Mouse (Mus musculus) intestine, embryonic 15.5 days (tissue): ENCODE measurements around the gene Rbm38. TPM values are rescaled to one million over a fixed set of nuclear protein-coding genes. Genes with fewer than 3 reads are reported as not detected.

ENCODE experiments used
- ATAC-seq: fragments of 200-750 bp; cut with Nextera tagmentation; 2 replicates; pipeline ENCODE4 v1.8.0; 2017; ENCODE audit warnings: moderate TSS enrichment, moderate library complexity
- H3K27ac ChIP-seq: fragments of 300-500 bp; sonication (generic); 2 replicates; pipeline ENCODE4 v1.5.1; 2015; ENCODE audit warnings: mild to moderate bottlenecking, inconsistent platforms
- H3K27me3 ChIP-seq: fragments of 300-500 bp; sonication (generic); replicated peaks from 2 replicates; pipeline ENCODE4 v1.6.1; 2015; ENCODE audit warnings: inconsistent platforms
- H3K36me3 ChIP-seq: fragments of 300-500 bp; sonication (generic); 2 replicates; pipeline ENCODE4 v1.6.1; 2015; ENCODE audit warnings: inconsistent platforms
- H3K4me1 ChIP-seq: fragments of 300-500 bp; sonication (generic); replicated peaks from 2 replicates; pipeline ENCODE4 v1.6.1; 2015; ENCODE audit warnings: inconsistent platforms
- H3K4me2 ChIP-seq: fragments of 300-500 bp; sonication (generic); replicated peaks from 2 replicates; pipeline ENCODE4 v1.6.1; 2015; ENCODE audit warnings: mild to moderate bottlenecking, inconsistent platforms
- H3K4me3 ChIP-seq: fragments of 300-500 bp; sonication (generic); replicated peaks from 2 replicates; pipeline ENCODE4 v1.5.1; 2015; ENCODE audit warnings: inconsistent platforms
- H3K9ac ChIP-seq: fragments of 300-500 bp; sonication (generic); 2 replicates; pipeline ENCODE4 v1.6.1; 2015; ENCODE audit warnings: inconsistent platforms
- H3K9me3 ChIP-seq: fragments of 300-500 bp; sonication (generic); 2 replicates; pipeline ENCODE4 v1.6.1; 2016; ENCODE audit warnings: inconsistent platforms
- WGBS: fragments of 180-500 bp; shearing (Covaris S2); methylation state at CpG from one replicate; pipeline ENCODE4 v1.1.7; 2015; 5-methylcytosine and 5-hydroxymethylcytosine counted together
- polyA plus RNA-seq: library from polyadenylated mRNA; unstranded; fragments of >200 nt; fragmentation: Nextera tagmentation; extraction: Ambion mirVana; gene quantifications from 2 replicates; pipeline ENCODE4 v1.2.1, GENCODE M21; 2015

Rbm38 gene
- polyA plus RNA-seq, 1 experiment from 2014 or later: 49.2 TPM

DNA sequence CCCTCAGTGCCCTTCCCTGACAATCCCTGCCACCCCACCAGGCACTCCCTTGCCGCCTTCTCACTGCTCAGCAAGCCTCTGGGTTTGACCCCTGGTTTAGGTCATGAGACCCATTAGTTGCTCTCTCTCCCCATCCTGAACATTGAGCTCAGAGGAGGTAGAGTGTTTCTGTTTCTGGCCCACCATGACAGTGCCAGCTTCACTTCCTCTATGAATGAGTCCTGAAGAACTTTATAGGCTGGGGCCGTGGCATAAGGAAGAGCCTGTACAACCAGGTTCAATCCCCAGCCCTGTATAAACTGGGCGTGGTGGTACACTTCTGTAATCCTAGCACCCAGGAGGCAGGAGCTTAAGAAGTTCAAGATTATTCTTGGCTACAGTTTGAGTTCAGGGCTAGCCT lies 20.5 kb downstream of the Rbm38 start:
- H3K4me3 ChIP-seq: no peak overlapping the region
- no peaks in the 10 kb centered on the region for H3K27me3 ChIP-seq
- ATAC-seq: no peak
- H3K4me2 ChIP-seq: no peak overlapping the region
- 76% methylated on average over 3 of the region's 3 CpGs for WGBS
- no peak overlapping the region for H3K27ac ChIP-seq
- H3K9ac ChIP-seq: no peak overlapping the region
- H3K36me3 ChIP-seq: no peaks in the 10 kb centered on the region
- H3K4me1 ChIP-seq: no peaks in the 10 kb centered on the region
- H3K9me3 ChIP-seq: no peaks in the 10 kb centered on the region

DNA sequence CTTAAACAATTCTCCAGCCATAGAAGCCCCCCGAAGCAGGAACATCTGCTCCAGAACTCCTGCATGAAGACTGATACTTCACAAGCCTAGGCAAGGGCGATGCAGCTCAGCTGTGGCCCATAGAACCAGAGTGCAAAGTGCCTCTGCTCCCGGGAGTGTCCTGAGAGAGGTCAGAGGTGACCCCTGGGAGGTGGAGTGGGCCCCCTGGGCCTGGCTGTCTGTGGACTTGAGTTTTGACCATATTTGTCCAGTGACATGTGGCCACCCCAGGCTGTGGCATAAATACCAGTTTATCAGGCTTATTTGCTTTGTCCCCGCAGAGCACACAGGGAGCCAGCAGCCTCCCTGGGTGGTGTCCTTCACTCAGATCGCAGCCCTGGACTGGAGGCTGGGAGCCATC lies 20.9 kb downstream of the Rbm38 start:
- Histone ChIP-seq H3K27ac (no peak overlapping the region), H3K4me2 (no peak overlapping the region), H3K4me3 (no peak overlapping the region), H3K27me3 (no peaks in the 10 kb centered on the region), H3K9ac (no peak overlapping the region), H3K36me3 (no peaks in the 10 kb centered on the region), H3K9me3 (no peaks in the 10 kb centered on the region), H3K4me1 (0 out of 2 replicates have a peak, but pooled peaks cover under 1% of the 10 kb centered on the region)
- 54% methylated on average over 5 of the region's 5 CpGs for WGBS
- ATAC-seq: no peak

DNA sequence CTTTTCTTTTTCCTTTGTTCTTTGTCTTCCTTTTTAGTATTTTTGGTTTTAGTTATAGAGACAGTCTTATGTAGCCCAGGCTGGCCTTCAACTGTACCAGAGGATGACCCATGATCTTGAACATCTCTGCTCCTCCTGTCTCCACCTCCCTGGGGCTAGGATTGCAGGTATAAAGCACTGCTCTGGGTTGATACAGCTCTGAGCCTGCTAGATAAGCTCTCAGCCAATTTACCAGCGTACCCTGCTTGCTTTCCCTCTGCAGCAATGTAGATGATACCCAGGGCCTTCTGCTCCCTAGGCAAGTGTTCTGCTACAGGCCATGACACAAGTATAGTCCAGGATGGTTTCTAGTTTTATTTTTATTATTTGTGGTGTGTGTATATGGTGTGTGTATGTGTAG lies 21.6 kb downstream of the Rbm38 start:
- no peak for ATAC-seq
- Histone ChIP-seq H3K4me1 (0 out of 2 replicates have a peak, but pooled peaks cover 6% of the 10 kb centered on the region), H3K9ac (no peak overlapping the region), H3K4me2 (no peak overlapping the region), H3K27ac (no peak overlapping the region), H3K4me3 (no peak overlapping the region), H3K36me3 (no peaks in the 10 kb centered on the region), H3K27me3 (no peaks in the 10 kb centered on the region), H3K9me3 (no peaks in the 10 kb centered on the region)
- 81% methylated on average over 1 of the region's 1 CpGs for WGBS

DNA sequence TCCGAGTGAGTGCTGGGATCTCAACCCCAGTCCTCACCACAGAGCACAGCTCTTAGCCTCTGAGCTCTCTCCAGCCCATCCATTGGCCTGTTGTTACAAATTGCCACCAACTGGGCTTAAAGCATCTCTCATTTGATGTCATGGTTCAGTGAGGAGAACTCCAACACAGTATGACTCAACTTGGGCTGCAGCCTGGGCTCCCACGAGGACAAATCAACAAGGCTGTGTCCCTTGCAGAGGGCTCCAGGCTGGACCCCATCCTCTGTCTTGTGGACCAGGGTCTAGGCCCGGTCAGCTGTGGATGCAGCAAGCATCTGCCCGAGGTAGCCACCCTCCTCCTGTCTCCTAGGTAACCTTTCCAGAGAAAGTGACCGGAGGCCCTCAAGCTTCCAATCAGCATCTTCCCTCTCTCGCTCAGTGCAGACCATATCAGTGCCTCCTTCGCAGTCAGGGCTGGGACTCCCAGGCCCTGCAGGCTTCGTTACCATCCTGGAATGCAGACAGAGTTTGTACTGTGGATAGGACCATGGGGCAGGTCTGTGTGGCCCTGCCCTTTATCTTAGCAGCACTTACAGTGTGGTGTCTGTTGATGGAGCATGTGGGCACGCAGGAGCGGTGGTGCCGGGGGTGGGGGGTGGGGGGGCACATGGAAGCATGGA lies 22.3 kb downstream of the Rbm38 start:
- Histone ChIP-seq H3K9me3 (no peaks in the 10 kb centered on the region), H3K4me1 (0 out of 2 replicates have a peak, but pooled peaks cover 6% of the 10 kb centered on the region), H3K9ac (no peak overlapping the region), H3K4me2 (no peak overlapping the region), H3K36me3 (no peaks in the 10 kb centered on the region), H3K4me3 (no peak overlapping the region), H3K27ac (no peak overlapping the region), H3K27me3 (no peaks in the 10 kb centered on the region)
- WGBS: 72% methylated on average over 11 of the region's 11 CpGs
- ATAC-seq: no peak

DNA sequence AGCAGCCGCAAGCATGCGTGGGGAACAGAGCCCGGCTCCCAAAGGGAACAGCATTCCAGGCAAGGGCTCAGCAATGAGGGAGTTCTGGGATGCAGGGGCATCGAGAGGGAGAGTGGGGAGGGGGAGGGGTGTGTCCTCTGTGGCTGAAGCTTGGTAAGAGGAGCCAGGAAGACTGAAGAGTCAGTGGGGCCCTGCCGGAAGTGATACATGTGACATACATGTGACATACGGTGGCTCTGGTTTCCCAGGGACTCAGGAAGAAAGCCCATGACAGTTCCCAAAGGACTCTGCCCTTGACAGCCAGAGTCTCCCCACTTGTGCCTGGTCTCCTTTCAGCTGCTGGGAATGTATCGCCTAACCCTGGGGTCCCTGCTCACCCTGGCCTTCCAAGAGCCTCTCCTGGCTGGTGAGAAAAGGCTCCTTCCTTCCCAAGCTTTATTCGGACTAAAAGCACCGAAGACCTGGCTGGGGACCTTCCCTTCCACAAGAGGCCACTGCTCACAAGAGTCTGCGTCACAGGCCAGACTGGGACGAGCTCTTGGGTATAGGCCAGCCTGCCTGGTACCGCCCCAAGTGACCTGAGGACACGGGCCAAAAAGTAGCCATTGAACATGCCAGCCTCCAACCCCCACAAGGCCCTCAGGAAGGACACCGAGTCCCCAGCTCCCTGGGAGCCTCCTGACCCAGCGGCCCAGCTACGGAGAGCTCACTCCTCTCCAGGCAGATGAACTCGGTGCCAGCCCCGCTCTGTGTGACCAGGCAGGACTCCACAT lies 24.1 kb downstream of the Rbm38 start:
- Histone ChIP-seq H3K9me3 (no peaks in the 10 kb centered on the region), H3K9ac (no peak overlapping the region), H3K27me3 (no peaks in the 10 kb centered on the region), H3K36me3 (no peaks in the 10 kb centered on the region), H3K27ac (no peak overlapping the region), H3K4me1 (peaks cover 6% of the 10 kb centered on the region; the same call in 1 of the 2 replicates), H3K4me2 (no peak overlapping the region), H3K4me3 (no peak overlapping the region)
- 75% methylated on average over 18 of the region's 18 CpGs for WGBS
- ATAC-seq: no peak

DNA sequence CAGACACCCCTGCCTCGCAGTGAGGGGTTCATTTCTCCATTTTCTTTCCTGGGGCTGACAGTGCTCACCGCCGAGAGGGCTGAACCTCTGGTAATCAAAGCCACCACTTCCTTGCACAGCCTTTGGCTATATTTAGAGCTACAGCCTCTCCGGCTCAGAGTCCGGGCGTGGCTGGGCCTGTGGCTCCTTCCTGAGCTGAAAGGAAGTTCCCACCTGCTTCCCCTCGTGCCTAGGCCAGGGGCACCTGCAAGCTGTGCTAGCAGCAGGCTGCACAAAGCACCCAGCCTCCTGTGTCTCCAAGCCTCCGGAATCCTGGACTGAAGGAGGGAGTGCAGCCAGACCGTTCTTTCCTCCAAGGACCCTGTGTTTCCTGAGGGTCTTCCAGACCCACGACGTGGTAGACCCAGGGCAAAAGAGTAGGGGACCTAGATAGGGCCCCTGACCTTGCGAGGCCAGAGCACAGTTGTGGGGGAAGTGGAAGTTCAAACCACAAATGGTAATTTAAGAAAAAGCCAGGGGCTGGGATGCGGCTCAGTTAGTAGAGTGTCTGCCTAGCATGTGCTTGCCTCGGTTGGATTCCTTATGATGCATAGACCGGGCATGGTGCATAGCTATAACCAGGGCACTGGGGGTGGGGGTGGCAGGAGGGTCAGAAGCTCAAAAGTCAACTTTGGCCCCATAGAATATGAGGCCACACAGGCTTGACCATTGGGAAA lies 26.4 kb downstream of the Rbm38 start:
- H3K27me3 ChIP-seq: no peaks in the 10 kb centered on the region
- 63% methylated on average over 15 of the region's 15 CpGs for WGBS
- H3K9me3 ChIP-seq: no peaks in the 10 kb centered on the region
- no peaks in the 10 kb centered on the region for H3K36me3 ChIP-seq
- no peak overlapping the region for H3K4me2 ChIP-seq
- H3K27ac ChIP-seq: peak overlapping the region; percentile 13; the same call in 1 of the 2 replicates
- H3K4me3 ChIP-seq: no peak overlapping the region
- ATAC-seq: no peak
- H3K9ac ChIP-seq: no peak overlapping the region
- peaks cover 16% of the 10 kb centered on the region for H3K4me1 ChIP-seq

DNA sequence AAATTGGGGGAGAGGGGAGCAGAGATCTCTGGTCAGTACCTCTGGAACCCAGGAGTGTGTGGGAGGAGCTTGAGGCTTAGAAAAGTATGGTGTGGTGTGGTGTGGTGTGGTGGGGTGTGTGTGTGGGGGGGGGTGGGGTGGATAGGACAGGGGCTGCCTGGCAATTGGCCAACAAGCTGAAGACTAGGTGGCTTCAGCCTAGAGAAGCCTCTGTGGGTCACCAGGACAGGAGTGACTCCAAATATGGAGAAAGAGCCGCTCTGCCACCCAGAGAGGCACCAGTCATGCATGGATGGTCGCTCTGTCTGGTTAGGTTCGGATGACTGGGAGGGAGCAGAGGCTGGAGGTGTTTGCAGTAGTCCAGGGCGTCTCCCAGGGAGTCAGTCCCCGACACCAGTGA lies 27.2 kb downstream of the Rbm38 start:
- H3K9me3 ChIP-seq: no peaks in the 10 kb centered on the region
- H3K4me3 ChIP-seq: no peak overlapping the region
- no peak overlapping the region for H3K4me2 ChIP-seq
- peaks cover 16% of the 10 kb centered on the region for H3K4me1 ChIP-seq
- ATAC-seq: no peak
- 78% methylated on average over 5 of the region's 5 CpGs for WGBS
- H3K27me3 ChIP-seq: no peaks in the 10 kb centered on the region
- no peak overlapping the region for H3K9ac ChIP-seq
- H3K36me3 ChIP-seq: no peaks in the 10 kb centered on the region
- no peak overlapping the region for H3K27ac ChIP-seq

DNA sequence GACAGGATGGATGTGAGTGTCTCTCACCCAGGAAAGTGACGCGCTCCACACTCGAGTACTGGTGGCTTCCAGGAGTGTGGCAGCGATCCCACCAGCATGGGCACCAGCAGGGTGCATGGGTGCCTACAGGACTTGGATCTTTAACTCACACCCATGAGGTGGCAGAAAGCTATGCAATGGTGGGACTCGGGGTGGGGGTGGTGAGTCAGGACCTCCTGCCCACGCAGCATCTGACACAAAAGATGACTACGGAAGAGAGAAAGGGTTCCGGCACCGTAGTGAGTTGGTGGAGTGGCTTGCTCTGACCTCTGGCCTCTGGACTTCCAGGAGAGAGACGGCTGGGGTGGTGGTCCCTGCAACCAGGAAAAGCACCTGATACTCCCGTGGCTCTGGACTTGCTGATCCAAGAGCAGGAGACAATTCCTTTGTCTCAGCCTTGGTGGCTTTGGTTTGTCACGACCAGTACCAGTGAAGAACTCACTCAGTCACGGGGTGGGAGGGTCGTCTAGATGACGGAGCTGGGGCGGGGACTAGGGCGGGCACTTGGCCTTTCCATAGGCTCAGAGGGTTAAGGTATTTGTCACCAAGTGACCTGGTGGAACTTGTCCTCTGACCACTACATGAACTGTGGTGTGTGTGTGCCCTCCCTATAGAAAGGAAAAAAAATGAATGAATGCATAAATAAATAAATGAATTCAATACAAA lies 27.9 kb downstream of the Rbm38 start:
- no peaks in the 10 kb centered on the region for H3K9me3 ChIP-seq
- H3K27ac ChIP-seq: no peak overlapping the region

DNA sequence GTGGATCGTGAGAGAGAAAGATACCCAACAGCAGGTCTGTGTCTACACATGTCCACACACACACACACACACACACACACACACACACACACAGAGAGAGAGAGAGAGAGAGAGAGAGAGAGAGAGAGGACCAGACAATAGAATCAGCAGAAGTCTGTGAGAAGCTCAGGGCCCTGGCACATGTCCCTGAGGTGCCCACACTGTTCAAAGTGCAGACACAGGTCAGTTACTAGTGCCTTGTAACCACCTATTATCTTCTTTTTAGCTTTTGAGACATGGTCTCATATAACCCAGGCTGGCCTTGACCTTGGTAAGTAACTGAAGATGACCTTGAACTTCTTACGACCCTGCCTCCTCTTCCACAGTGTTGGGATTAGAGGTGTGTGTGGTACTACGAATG lies 28.9 kb downstream of the Rbm38 start:
- WGBS: 79% methylated on average over 3 of the region's 3 CpGs
- H3K4me2 ChIP-seq: no peak overlapping the region
- no peak overlapping the region for H3K4me3 ChIP-seq
- no peak overlapping the region for H3K9ac ChIP-seq
- no peaks in the 10 kb centered on the region for H3K27me3 ChIP-seq
- no peaks in the 10 kb centered on the region for H3K9me3 ChIP-seq
- no peak overlapping the region for H3K27ac ChIP-seq
- no peak for ATAC-seq
- H3K36me3 ChIP-seq: no peaks in the 10 kb centered on the region
- peaks cover 16% of the 10 kb centered on the region for H3K4me1 ChIP-seq

More for the DNA sequence above, 27.9 kb downstream of the Rbm38 start:
- Histone ChIP-seq H3K9ac (no peak overlapping the region), H3K4me3 (no peak overlapping the region), H3K4me2 (no peak overlapping the region), H3K36me3 (no peaks in the 10 kb centered on the region), H3K4me1 (peaks cover 16% of the 10 kb centered on the region), H3K27me3 (no peaks in the 10 kb centered on the region)
- WGBS: 61% methylated on average over 17 of the region's 17 CpGs
- ATAC-seq: no peak

DNA sequence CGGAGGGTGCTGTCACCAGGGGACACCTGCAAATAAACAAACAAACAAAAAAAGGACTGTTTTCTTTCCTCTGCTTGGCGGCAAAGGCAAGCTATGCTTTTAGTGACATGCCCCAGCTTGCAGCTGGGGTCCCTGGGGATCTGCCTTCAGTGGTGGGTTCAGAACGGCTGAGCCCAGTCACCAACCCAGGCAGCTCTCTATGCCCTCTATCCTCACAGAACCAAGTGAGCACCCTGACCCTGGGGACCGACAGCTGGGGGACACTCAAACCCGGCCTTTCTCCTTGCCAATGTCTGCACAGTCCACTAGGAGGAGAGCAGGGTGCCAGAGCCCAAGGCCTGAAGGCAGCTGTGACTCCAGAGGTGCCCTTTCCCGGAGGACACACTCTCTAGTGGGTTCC lies 29.5 kb downstream of the Rbm38 start:
- H3K9me3 ChIP-seq: no peaks in the 10 kb centered on the region
- no peaks in the 10 kb centered on the region for H3K36me3 ChIP-seq
- H3K27ac ChIP-seq: no peak overlapping the region
- H3K4me1 ChIP-seq: peaks cover 16% of the 10 kb centered on the region
- no peak overlapping the region for H3K4me2 ChIP-seq
- H3K9ac ChIP-seq: no peak overlapping the region
- 54% methylated on average over 6 of the region's 6 CpGs for WGBS
- H3K4me3 ChIP-seq: no peak overlapping the region
- 0 out of 2 replicates have a peak, but pooled peaks have one; percentile 1 for ATAC-seq
- no peaks in the 10 kb centered on the region for H3K27me3 ChIP-seq

DNA sequence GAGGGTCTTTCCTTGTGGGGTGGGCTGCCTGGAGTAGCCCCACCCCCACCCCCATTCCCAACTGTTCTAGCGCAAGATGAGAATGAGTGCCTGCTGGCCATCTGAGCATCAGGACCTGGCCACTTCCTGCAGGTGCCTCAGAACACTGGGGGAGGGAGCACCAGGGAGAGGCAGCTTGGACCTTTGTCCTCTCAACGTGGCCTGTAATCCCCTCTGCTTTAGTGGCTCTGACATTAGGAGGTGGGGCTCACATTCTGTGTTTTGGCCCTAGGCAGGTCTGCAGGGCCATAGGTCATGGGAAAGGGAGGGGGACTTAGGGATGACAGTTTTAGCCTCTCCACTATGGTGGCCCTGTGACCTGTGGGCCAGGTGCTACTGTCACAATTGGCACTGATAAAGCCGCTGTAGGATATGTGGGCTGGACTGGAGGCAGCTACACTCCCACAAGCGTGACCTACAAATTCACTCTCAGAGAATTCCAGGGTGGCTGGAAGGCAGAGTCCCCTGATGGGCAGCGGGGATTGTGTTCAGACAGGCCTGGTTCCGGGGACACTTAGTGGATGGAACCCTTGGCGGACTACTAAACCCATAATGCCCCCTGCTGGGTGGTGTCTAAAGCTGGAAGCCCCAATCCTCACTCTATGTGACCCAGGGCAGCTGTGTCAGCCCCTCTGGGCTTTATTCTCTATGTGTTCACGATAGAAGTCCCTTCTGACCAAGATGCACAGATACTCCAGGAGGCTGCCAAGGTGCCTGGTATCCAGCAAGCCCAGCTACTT lies 30.5 kb downstream of the Rbm38 start:
- Histone ChIP-seq H3K27ac (0 out of 2 replicates have a peak overlapping the region, but pooled peaks have one; percentile 15), H3K4me1 (peaks cover 16% of the 10 kb centered on the region), H3K36me3 (no peaks in the 10 kb centered on the region), H3K27me3 (no peaks in the 10 kb centered on the region), H3K4me3 (no peak overlapping the region), H3K9ac (no peak overlapping the region), H3K4me2 (0 out of 2 replicates have a peak overlapping the region, but pooled peaks have one; percentile 9), H3K9me3 (no peaks in the 10 kb centered on the region)
- peak; percentile 79 for ATAC-seq
- 48% methylated on average over 8 of the region's 8 CpGs for WGBS
